Mouse (Mus musculus) lung, postnatal 10 days (tissue): ENCODE measurements at regions not wholly inside any gene's neighbourhood (a gene's known extent, or its start where the extent isn't known, plus 50 kb on each side); places are given as distances from the start of the nearest gene placed in this dataset.
A peak's percentile ranks its signal among the peaks of the same experiment; 100 is the strongest.
"Not testable (repeated sequence)": the region's sequence is repeated elsewhere in the genome, so short reads cannot be mapped to it uniquely, and the experiment has no call there.

Experiments
- DNase-seq: peaks from one replicate; pipeline ENCODE4 v3.0.0; 2021

DNA sequence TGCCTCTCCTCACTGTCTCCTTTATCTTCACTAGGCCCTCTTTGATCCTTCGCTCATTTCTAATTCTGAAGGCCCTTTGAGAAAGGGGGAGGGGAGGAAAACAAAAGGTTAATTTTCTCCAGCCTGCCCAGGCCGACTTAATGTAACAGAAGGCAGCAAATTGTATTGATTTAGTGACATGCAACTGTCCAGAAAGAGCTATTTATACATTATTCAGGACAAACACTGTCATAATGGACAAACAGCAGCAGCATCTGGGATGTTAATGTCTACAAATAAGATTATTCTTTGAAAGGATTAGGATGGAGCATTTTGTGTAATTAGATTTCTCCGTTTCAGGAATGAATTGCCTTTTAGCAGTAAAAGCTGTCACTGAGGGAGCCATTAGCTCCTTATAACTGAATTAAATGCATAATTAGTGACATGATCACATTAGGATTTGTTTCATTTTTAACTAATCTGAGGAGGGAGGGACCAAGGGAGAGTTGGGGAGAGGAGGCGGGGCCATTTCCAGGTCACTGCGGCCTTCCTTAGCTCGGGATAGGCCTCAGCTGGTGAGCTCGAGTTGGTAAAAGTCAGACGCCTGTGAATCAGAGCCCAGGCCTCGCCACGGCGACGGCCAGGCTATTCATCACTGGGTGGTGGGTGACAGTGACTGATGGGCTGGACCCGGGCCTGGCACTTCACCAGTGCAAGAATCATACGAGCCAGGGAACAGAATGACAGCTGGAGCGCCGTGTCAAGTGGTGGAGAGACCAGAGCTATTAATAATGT is 167.7 kb downstream of the Nkx6-1 start:
- no peak for DNase-seq

DNA sequence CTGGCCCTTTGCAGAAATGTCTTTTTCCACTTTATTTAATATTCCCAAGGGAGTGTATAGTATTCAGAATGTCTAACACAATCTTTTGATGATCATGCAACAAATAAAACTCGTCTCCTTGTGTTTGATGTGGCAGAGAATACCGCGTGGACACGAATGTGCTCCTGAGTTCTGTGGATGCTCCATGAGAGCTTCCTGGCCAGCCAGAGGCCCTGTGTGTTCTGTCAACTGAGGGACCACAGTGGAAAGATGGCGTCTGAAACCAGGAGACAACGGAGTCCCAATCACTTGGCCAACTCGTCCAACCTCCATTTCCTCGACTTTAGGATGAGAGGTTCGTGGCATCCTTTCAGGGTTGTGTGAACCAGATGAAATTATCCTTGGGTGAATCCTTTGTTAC is 168.6 kb downstream of the Nkx6-1 start:
- DNase-seq, result no peak

DNA sequence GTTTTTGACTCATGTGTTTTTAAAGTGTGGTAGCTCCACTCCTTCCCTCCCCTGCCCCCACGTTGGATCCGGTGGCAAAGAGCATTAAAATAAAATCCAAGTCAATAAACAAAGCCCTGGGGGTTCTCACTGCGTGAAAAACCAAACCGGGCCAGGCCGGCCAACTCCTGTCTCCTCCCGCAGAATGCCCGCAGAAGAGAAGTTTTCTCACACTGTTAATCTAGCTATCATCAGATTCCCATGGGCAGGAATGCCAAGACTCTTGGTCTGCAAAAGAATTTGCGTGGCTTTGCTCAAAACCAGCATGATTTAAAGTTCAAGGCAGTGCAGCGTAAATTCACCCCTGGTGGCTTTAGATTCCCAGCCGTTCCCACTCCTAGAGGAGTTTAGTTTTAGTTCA is 219.0 kb downstream of the Nkx6-1 start:
- DNase-seq, result no peak

DNA sequence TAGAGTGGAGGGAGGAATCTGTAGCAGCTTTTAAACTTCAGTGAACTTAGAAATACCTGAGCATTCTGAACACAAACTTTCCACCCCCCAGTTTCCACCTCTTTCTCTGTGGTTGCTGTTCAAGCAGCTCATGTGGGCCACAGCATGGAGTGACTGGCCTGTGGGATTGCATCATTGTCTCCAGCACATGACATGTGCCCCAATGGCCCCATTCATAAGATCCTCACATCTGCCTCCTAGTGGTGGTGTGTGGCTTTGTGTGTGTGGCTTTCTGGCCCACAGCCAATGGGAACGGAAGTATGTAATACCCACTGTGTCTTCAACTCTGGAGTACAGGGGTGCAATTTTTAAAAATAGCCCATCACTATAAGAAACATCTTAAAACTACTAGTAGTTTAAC is 223.0 kb downstream of the Nkx6-1 start:
- peak; percentile 57 for DNase-seq

DNA sequence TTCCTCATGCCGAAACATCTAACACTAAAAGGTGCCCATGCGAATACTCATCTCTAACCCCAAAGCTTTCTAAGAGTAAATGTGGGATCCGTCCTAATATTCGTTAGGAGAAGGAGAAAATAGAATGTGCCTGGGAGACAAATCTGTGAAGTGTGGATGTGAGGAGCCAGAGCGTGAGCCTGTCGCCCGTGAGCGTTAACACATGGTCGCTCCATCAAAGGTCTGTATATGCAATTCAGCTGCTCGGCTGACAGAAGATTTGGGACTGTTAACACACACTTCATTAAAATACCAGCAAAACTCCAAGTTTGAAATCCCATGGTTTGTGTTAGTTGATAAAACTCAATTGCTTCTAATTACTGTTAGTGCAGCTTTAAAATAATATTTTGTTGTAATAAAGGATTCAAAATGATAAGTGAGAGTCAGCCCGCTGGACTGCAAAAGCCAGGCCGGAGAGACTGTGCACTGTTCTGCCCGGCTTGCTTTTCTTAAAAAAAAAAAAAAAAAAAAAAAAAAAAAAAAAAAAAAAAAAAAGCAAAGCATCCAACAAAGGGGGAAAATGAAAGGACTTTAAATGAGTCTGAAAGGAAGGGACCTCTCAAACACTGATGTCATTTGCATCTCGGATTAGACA is 227.0 kb downstream of the Nkx6-1 start:
- peak; percentile 54 for DNase-seq

DNA sequence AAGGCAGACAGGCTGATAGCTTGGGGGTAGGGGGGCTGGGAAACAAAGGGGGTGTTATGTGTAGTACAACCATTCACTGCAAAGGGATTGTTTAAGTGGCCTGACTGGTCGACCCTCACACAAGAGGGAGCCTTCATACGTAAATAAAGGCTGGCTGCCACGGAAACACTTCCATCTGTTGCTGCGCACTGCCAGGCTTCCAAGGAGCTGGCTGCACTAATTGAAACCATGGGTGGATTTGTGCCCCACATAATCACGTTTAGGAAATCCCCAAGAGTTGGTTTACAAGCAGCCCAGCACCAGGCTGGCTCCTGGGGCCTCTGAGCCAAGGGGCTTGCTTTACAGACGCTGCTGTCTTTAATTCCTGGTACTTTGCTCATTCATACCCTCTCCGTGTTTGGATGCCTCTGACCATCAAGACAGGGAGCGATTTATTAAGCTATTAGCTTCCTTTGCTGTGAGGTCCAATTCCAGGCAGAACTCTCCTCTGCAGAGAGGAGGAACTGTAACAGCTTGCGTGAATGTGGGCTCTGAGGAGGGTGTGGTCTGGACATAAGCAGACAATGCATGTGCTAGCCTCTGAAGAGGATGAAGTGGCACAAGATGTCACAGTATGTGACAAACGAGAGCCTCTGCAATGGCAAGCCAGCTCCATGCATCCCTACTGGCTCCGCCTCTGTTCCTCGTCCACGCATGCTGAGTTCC is 238.6 kb downstream of the Nkx6-1 start:
- DNase-seq, result no peak

DNA sequence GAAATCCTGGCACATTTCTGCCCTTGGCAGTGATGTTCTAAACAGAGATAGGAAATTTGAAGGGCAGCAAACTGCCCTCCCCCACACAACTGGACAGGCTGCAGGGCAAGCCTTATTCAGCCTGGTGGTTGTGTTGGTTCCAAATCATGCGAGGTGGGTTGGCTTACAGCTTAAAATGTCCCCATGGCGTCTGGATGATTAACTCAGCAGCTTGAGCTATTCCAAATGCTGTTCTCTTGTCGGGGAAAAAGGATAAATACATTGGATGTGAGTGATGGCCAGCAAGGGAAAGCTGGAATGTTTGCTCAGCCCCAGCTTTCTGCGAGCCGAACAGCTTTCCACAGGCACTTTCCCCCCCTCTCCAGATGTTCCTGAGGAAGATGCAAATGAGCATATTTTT is 280.5 kb downstream of the Nkx6-1 start:
- DNase-seq, result peak; percentile 11

DNA sequence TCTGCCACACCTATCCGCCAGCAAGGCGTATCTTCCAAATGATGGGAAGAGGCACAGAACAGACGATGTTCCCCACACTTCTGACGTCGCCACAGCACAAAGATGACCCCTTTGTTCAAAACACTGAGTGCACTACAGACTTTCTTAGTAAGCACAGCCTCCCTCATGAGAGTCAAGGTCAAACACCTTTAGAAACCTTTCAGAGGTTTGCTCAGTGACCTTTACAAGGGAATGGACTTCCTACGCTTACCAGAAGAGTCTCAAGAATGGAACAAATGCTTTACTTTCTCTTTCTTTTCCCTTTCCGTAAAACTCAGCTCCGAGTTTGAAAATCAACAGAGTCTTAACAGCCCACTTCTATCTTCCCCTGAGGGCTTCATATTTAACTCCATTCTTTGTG is 283.4 kb downstream of the Nkx6-1 start:
- no peak for DNase-seq

DNA sequence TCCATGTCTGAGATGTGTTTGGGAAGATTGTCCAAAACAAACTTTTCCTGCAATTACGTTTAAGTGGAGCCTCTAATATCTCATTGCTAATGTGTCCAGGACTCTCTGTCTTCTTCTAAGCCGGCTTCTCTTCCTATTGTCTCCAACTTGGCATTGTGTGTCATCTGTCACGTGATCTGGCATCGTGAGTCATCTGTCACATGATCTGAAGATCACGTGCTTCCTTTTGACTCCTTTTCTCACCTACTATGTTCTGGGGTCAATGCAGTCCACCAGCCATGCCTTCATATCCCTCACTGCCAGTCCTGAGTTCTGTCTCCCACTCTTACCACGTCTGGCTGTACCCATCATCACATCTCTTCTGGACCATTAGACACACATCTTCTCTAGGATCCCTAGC is 288.1 kb downstream of the Nkx6-1 start:
- no peak for DNase-seq

DNA sequence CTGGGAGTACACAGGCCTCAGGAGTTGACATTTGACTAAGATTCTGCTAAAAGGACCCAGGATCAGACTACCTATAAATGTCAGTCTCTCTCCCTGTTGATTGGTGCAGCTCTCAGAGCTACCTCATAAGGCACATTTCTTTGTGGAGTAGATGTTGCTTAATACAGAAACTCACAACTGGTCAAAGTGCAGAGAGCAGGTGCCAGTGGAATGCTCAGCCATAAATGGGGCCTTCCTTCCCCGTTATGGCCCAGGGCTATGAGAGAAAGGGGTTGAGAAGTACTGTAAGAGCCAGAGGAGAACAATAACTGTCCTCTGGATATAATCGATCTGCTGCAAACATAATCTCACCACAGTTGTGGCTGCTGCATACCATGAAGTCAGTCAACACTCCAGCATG is 290.7 kb downstream of the Nkx6-1 start:
- no peak for DNase-seq

DNA sequence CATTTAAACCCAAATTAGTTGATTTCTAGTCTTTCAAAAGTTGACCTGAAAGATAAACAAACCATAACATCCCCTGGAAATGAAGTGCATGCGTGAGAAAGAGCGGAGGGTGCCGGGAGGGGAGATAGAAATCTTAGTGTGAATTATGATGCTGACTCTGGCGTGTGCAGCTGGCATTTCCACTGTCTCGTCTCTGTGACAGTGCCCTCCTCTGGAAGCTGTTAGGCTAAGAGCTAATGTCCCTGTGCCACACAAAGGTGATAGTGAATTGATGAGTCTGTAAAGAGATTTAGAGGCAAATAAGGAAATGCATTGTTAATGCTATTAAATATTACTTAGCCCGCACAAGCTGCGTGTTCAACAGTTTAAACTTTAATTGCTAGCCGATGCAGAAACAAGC is 292.6 kb downstream of the Nkx6-1 start:
- no peak for DNase-seq

DNA sequence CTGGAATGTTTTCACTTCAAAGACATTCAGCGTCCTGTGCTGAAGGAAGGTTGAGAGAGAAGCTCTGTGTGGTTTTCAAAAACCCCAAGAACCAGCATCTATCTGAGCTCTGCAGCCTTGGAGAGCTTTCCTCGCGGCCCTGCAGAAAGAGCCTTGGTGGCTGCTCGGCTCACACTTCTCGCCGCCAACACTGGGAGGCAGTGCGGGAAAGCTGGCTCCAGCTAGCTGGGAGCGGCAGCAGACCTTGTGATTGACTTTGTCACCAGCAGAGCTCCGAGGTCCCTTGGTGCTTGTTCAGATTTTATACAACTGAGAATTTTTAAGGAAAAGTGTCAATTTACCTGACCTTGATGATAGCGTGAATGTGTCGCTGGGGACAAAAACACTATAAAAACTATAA is 299.4 kb downstream of the Nkx6-1 start:
- peak; percentile 65 for DNase-seq

DNA sequence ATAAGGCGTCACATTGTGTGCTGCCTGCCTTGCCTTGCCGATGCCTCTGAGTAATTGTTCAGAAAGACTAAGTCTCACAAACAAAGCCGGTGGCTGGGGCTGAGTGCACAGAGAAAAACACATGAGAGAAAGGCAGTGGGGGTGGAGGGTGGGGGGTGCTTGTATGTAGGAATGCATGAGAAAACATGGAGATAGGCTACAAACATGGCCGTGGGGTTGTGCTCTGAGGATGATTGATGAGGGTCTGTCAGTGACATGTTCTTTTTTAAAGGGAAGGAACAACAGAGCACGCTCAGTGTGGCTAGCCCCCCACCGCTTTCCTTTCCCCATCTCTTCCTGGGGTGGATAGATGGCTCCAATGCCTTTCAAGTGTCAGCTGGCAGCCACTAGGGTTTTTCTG is 304.8 kb downstream of the Nkx6-1 start:
- no peak for DNase-seq

DNA sequence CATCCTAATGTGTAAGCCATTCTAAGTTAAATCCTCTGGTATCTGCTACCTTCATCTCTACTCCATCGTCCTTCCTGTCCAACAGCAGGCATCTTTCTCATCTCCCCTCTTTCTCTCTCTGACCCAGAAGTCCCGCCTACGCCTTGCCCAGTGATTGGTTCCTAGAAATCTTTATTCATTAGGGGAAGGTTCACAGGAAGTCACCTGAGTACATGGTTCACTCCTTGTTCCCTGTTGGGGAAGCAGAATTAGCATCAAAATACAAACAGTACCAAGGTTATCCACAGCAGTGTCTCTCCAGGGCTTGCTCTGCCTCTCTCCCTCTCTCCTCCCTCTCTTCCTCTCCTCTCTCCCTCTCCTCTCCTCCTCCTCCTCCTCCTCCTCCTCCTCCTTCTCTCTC is 319.4 kb downstream of the Nkx6-1 start:
- no peak for DNase-seq

DNA sequence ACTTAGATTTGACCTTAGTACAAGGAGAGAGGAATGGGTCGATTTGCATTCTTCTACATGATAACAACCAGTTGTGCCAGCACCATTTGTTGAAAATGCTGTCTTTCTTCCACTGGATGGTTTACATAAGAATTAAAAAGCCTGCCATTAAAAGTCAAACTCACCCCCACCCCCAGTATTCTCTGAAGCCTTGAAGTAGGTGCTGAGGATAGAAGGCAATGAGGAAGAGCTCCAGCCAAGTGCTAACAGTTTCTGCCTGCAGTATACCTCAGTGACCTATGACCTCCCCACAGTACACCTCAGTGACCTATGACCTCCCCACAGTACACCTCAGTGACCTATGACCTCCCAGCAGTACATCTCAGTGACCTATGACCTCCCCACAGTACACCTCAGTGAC is 328.4 kb downstream of the Nkx6-1 start:
- not testable (repeated sequence) for DNase-seq

DNA sequence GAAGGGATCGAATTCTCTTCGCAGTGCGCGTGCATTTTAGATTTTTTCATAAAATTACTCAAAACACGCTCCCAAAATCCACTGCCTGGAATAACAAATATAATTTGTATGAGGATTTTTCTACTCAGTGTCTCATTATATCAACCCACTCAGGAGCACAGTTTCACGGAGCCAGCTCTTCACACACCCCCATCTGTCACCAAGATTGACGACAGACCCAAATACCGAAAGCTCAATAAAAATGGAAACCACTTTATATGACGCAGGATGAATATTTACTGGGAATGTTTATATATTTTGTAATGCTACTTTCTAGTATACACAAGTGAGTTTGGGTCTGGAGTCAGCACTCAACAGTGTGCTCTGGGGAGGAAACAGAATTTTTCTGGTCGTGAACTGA is 333.0 kb downstream of the Nkx6-1 start:
- no peak for DNase-seq

DNA sequence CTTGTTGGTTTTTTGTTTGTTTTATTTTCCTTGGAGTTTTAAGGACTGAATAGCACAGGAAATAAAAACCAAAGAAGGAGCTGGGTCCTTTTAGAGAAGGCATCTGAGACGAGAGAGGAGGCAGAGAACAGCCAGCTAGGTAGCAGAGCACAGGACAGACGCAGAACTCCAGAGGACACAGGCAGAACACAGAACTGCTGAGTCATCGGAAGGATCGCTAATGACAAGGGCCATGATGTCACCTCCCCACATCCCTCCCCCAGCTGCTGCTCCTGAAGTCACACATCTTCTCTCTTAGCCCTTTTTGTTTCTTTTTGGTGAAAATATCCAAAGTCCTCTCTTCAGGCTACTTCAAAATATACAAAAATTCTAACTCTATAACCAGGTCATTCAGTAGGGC is 338.7 kb downstream of the Nkx6-1 start:
- DNase-seq, result no peak

DNA sequence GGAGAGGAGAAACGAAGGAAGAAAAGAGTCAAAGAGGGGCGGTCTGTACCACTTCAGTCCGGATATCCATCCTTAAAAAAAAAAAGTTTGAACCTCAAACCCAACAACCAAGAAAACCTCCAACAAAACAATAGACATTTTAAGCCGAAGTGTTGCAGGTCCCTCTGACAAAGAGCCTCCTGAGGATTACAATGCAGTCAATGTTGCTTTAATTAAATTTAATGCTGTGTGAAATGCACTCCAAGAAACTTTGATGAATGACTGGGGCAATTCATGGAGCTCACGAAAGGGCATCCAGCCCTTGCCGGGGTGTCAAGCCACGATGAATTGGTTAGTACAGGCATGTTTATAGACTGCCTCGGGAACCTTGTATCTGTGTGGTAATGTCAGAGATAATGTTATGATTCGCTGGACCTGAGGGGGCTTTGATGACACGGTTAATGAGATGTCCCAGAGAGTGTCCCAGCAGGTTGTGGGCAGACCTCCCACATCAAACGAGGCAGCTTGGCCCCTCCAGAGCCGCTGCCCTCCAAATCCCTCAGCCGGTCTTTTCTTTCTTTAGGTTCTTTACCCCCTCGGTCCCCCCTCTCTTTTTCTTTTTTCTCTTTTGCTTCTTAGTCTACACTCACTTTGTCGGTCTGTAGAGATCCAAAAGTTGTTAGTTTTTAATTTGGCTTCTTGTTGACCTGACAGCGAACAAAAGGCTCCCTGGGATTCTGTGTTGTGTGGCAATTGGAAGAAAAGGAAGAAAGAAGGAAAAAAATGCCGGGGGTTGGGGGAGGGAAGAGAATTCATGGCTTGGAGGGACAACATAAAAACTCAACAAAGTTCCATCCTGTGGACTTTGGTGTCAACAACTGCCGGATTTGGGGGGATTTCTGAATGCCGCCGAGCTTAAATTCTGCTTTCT is 341.5 kb downstream of the Nkx6-1 start:
- no peak for DNase-seq

DNA sequence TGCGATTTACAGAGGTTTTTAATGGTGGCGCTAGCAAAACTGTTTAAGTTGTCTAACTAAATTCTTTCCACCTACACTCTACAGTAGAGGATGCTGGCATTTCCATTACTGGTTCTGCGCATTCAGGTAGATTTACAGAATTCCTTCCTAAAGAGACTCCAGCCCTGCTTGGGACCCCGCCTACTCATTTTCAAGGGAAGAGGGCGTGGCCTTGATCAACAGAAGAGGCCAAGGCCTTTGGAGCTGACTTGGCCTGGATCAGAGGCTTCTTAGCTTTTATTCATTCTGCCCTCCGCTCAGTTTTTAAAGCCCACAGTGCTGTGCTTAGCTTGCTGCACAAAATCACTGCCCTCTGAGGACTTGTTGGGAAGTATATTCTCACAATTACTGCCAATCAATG is 364.8 kb downstream of the Nkx6-1 start:
- DNase-seq, result no peak

DNA sequence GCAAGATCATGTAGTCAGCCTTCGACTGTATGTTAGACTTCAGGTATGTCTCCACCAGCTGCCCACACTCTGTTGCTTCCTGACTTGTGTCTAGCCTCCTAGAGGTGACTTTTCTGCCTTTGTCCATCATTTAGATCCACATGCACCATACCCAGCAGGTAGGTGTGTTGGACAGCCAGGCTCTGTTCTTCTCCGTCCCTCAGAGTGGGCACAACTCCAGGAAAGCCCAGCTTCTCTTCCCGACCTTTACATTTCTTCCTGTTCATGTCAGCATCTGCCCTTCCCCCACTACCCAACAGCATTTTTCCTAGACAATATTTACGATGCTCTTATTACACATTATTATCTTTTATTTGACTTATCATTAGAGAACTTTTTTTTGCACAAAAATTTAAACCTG is 366.4 kb downstream of the Nkx6-1 start:
- DNase-seq, result no peak

DNA sequence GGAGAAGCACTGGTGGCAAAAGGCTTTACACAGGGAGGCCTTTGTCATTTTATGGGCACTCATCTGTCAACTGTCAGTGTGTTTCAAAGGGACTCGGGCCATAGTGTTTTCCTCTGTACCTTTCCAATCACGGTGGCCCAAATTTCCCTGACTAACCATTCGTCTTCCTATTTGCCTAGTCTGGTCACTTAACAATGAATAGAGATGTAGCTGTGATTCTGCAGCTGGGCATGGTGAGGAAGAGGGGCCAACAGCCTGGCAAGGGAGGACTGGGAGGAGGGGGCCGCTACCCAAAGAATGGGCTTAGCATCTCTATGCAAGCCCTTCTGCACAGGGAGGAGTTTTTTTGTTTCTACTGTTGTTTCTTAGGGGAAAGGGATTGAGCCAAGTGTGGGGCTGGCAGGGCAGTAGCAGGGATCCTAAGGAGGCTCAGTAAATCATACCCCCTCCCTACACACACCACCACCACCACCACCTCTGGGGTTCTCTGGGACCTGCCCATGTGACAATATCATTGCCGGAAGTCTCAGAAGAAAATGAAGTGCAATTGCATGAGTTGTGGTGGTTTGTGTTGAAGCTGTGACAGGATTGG is 367.2 kb downstream of the Nkx6-1 start:
- no peak for DNase-seq

DNA sequence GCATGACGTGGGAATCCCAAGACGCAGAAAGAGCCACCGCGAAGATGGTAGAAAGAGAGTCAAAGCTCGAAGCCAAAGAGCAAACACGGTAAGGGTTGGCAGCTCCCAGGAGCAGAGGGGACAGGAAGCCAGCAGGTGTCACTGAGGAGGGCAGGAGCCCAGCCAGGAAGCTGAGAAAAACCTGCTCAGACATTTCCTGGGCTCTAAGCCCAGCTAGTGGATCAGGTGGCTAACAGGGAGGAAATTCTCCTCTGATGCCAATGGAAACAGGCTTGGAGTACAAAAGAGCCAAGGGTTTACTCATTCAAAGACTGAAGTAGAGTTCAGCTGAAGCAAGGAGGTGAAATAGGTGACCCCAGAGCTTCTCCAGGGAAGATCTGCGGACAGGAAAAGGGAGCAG is 368.9 kb downstream of the Nkx6-1 start:
- no peak for DNase-seq

DNA sequence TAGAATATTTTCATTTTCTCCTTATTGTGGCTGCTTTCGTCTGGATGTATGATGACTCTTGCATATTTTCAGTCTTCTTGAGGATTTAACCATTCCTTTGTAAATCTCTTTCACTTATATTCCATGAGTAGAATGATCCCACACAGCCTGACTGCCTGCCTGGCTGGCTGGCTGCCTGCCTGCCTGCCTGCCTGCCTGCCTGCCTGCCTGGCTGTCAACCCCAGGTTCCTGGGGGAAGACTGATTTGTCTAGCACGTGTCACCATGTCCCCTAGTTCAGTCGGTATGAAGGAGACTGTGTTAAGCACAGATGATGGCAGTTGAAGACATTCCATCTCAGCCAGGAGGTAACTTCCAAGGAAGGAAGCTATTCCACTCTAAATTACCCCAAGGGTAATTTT is 370.8 kb downstream of the Nkx6-1 start:
- DNase-seq, result no peak
